Mouse (Mus musculus) lung, embryonic 16.5 days (tissue): Measurements from ENCODE around the gene Foxf1. TPM values are rescaled to one million over a fixed set of nuclear protein-coding genes. Genes with fewer than 3 reads are reported as not detected.

Source experiments
- ATAC-seq: fragments of 200-750 bp; cut with Nextera tagmentation; 2 replicates; pipeline ENCODE4 v1.8.0; 2017; ENCODE audit warnings: low read depth, mild to moderate bottlenecking, moderate library complexity
- H3K27ac ChIP-seq: fragments of 300-500 bp; sonication (generic); 2 replicates; pipeline ENCODE4 v1.5.1; 2014; ENCODE audit warnings: mild to moderate bottlenecking, control low read depth, low read length
- H3K27me3 ChIP-seq: fragments of 300-500 bp; sonication (generic); 2 replicates; pipeline ENCODE4 v1.6.1; 2014; ENCODE audit warnings: low read depth, low read length, mixed read lengths; ENCODE audit not compliant: control insufficient read depth, insufficient read depth
- H3K36me3 ChIP-seq: fragments of 300-500 bp; sonication (generic); 2 replicates; pipeline ENCODE4 v1.6.1; 2014; ENCODE audit warnings: low read length; ENCODE audit not compliant: control insufficient read depth, insufficient read depth
- H3K4me1 ChIP-seq: fragments of 300-500 bp; sonication (generic); replicated peaks from 2 replicates; pipeline ENCODE4 v1.6.1; 2014; ENCODE audit warnings: low read length, mixed read lengths; ENCODE audit not compliant: control insufficient read depth, insufficient read depth
- H3K4me2 ChIP-seq: fragments of 300-500 bp; sonication (generic); 2 replicates; pipeline ENCODE4 v1.6.1; 2014; ENCODE audit warnings: low read depth, low read length, control low read depth
- H3K4me3 ChIP-seq: fragments of 300-500 bp; sonication (generic); 2 replicates; pipeline ENCODE4 v1.5.1; 2014; ENCODE audit warnings: mild to moderate bottlenecking, low read length, control low read depth
- H3K9ac ChIP-seq: fragments of 300-500 bp; sonication (generic); 2 replicates; pipeline ENCODE4 v1.6.1; 2014; ENCODE audit warnings: low read length, control low read depth
- H3K9me3 ChIP-seq: fragments of 300-500 bp; sonication (generic); 2 replicates; pipeline ENCODE4 v1.6.1; 2016; ENCODE audit warnings: low read length; ENCODE audit not compliant: control insufficient read depth
- WGBS: fragments of 180-500 bp; shearing (Covaris S2); extraction: QIAGEN DNeasy Blood & Tissue Kit; methylation state at CpG from one replicate; pipeline ENCODE4 v1.1.7; 2014; 5-methylcytosine and 5-hydroxymethylcytosine counted together
- polyA plus RNA-seq: library from polyadenylated mRNA; unstranded; fragments of >200 nt; fragmentation: Nextera tagmentation; extraction: Ambion mirVana; gene quantifications from 2 replicates; pipeline ENCODE4 v1.2.1, GENCODE M21; 2015

Gene Foxf1
- polyA plus RNA-seq, 1 experiment from 2014 or later: 138 TPM

- Histone ChIP-seq H3K36me3 (no peaks in the 10 kb centered on the region), H3K27me3 (peaks cover 25% of the 10 kb centered on the region), H3K9me3 (no peaks in the 10 kb centered on the region), H3K4me3 (peak overlapping the region; percentile 40; the same call in 1 of the 2 replicates), H3K4me1 (peaks cover 19% of the 10 kb centered on the region), H3K9ac (peak overlapping the region; percentile 57; the same call in 1 of the 2 replicates), H3K27ac (no peak overlapping the region), H3K4me2 (peak overlapping the region; percentile 53)
- no peak for ATAC-seq
- WGBS: 39% methylated on average over 11 of the region's 11 CpGs
Measured at GRCm38 (mm10) chr8:121072406-121073130, 11.6 kb upstream of the Foxf1 start.

GRCm38 (mm10) chr8:121073174-121074107, 10.7 kb upstream of the Foxf1 start:
- Histone ChIP-seq H3K9me3 (no peaks in the 10 kb centered on the region), H3K4me3 (peak overlapping the region; percentile 40), H3K27me3 (peaks cover 32% of the 10 kb centered on the region), H3K36me3 (no peaks in the 10 kb centered on the region), H3K4me2 (peak overlapping the region; percentile 53), H3K27ac (peak overlapping the region; percentile 40), H3K4me1 (peaks cover 19% of the 10 kb centered on the region), H3K9ac (peak overlapping the region; percentile 57)
- WGBS: 11% methylated on average over 48 of the region's 48 CpGs
- peak; percentile 34; the same call in 1 of the 2 replicates for ATAC-seq

GRCm38 (mm10) chr8:121074108-121074847, 9.9 kb upstream of the Foxf1 start:
- H3K27me3 ChIP-seq: peaks cover 32% of the 10 kb centered on the region
- H3K9me3 ChIP-seq: no peaks in the 10 kb centered on the region
- WGBS: 26% methylated on average over 15 of the region's 15 CpGs
- peak overlapping the region; percentile 40 for H3K4me3 ChIP-seq
- peak overlapping the region; percentile 53 for H3K4me2 ChIP-seq
- peak overlapping the region; percentile 33; the same call in 1 of the 2 replicates for H3K27ac ChIP-seq
- H3K9ac ChIP-seq: peak overlapping the region; percentile 57
- H3K4me1 ChIP-seq: peaks cover 19% of the 10 kb centered on the region
- ATAC-seq: no peak
- no peaks in the 10 kb centered on the region for H3K36me3 ChIP-seq

GRCm38 (mm10) chr8:121074848-121075145, 9.4 kb upstream of the Foxf1 start:
- no peaks in the 10 kb centered on the region for H3K9me3 ChIP-seq
- no peaks in the 10 kb centered on the region for H3K36me3 ChIP-seq
- 16% methylated on average over 10 of the region's 10 CpGs for WGBS
- peak overlapping the region; percentile 40 for H3K4me3 ChIP-seq
- peak overlapping the region; percentile 57 for H3K9ac ChIP-seq
- H3K4me2 ChIP-seq: peak overlapping the region; percentile 53
- 0 out of 2 replicates have a peak overlapping the region, but pooled peaks have one; percentile 2 for H3K27ac ChIP-seq
- H3K27me3 ChIP-seq: peaks cover 34% of the 10 kb centered on the region
- peaks cover 19% of the 10 kb centered on the region for H3K4me1 ChIP-seq
- no peak for ATAC-seq

- Histone ChIP-seq H3K27ac (0 out of 2 replicates have a peak overlapping the region, but pooled peaks have one; percentile 10), H3K27me3 (peaks cover 32% of the 10 kb centered on the region), H3K4me2 (peak overlapping the region; percentile 24), H3K36me3 (no peaks in the 10 kb centered on the region), H3K4me1 (peaks cover 19% of the 10 kb centered on the region), H3K9ac (peak overlapping the region; percentile 4), H3K4me3 (peak overlapping the region; percentile 17; the same call in 1 of the 2 replicates), H3K9me3 (no peaks in the 10 kb centered on the region)
- WGBS: 29% methylated on average over 13 of the region's 13 CpGs
- no peak for ATAC-seq
Measured at GRCm38 (mm10) chr8:121075936-121076335, 8.2 kb upstream of the Foxf1 start.

GRCm38 (mm10) chr8:121076555-121076954, 7.6 kb upstream of the Foxf1 start:
- H3K4me2 ChIP-seq: peak overlapping the region; percentile 24
- 44% methylated on average over 7 of the region's 7 CpGs for WGBS
- no peak overlapping the region for H3K27ac ChIP-seq
- no peak for ATAC-seq
- peaks cover 16% of the 10 kb centered on the region for H3K4me1 ChIP-seq
- H3K4me3 ChIP-seq: peak overlapping the region; percentile 4
- no peaks in the 10 kb centered on the region for H3K9me3 ChIP-seq
- no peaks in the 10 kb centered on the region for H3K36me3 ChIP-seq
- peak overlapping the region; percentile 4; the same call in 1 of the 2 replicates for H3K9ac ChIP-seq
- H3K27me3 ChIP-seq: peaks cover 29% of the 10 kb centered on the region

- ATAC-seq: no peak
- Histone ChIP-seq H3K9me3 (no peaks in the 10 kb centered on the region), H3K4me2 (peak overlapping the region; percentile 79), H3K9ac (peak overlapping the region; percentile 56), H3K4me1 (peaks cover 7% of the 10 kb centered on the region), H3K36me3 (no peaks in the 10 kb centered on the region), H3K4me3 (peak overlapping the region; percentile 57), H3K27ac (no peak overlapping the region), H3K27me3 (peaks cover 46% of the 10 kb centered on the region)
- whole genome bisulfite sequencing: 27% methylated on average over 14 of the region's 14 CpGs
Measured at GRCm38 (mm10) chr8:121078721-121079120, 5.5 kb upstream of the Foxf1 start.

GRCm38 (mm10) chr8:121079201-121079600, 5.0 kb upstream of the Foxf1 start:
- H3K27me3 ChIP-seq: peaks cover 48% of the 10 kb centered on the region
- H3K9me3 ChIP-seq: no peaks in the 10 kb centered on the region
- H3K4me3 ChIP-seq: peak overlapping the region; percentile 57
- no peak for ATAC-seq
- peak overlapping the region; percentile 56 for H3K9ac ChIP-seq
- peaks cover 3% of the 10 kb centered on the region; the same call in 1 of the 2 replicates for H3K4me1 ChIP-seq
- peak overlapping the region; percentile 25 for H3K27ac ChIP-seq
- H3K4me2 ChIP-seq: peak overlapping the region; percentile 79
- 22% methylated on average over 7 of the region's 7 CpGs for WGBS
- no peaks in the 10 kb centered on the region for H3K36me3 ChIP-seq
